Mouse (Mus musculus): Measurements from ENCODE around the gene Clec11a. TPM values are rescaled to one million over a fixed set of nuclear protein-coding genes. Genes with fewer than 3 reads are reported as not detected.
"Not testable (repeated sequence)": the region's sequence is repeated elsewhere in the genome, so short reads cannot be mapped to it uniquely, and the experiment has no call there.

Gene Clec11a
- polyA plus RNA-seq, 1 experiment from 2014 or later, result 6.9 TPM

- ATAC-seq (ENCODE audit: insufficient read depth, low FRiP score, low read depth), result no peak
- H3K27me3 ChIP-seq (replicated peaks), result no peaks in the 10 kb centered on the region
- H3K4me1 ChIP-seq, result peaks cover 18% of the 10 kb centered on the region
- H3K4me3 ChIP-seq (replicated peaks), result peak overlapping the region; percentile 77
- H3K9me3 ChIP-seq, result no peaks in the 10 kb centered on the region
- 80% methylated on average over 14 of the region's 14 CpGs for WGBS
- peak overlapping the region; percentile 94 for H3K9ac ChIP-seq
- peak overlapping the region; percentile 79 for H3K4me2 ChIP-seq
- H3K27ac ChIP-seq, result peak overlapping the region; percentile 95
- H3K36me3 ChIP-seq, result no peaks in the 10 kb centered on the region
These were observed 3.1 kb downstream of the Clec11a start for GRCm38 (mm10) chr7:44303346-44304340.

- H3K4me3 ChIP-seq (replicated peaks); H3K36me3 ChIP-seq; H3K27me3 ChIP-seq (replicated peaks); H3K4me2 ChIP-seq; H3K9ac ChIP-seq; ATAC-seq (ENCODE audit: insufficient read depth, low FRiP score, low read depth); H3K27ac ChIP-seq; H3K4me1 ChIP-seq; H3K9me3 ChIP-seq: not testable (repeated sequence)
- 87% methylated on average over 2 of the region's 2 CpGs for WGBS
These were observed 9.2 kb downstream of the Clec11a start for GRCm38 (mm10) chr7:44297501-44297900.

GRCm38 (mm10) chr7:44291418-44291817 lies 15.3 kb downstream of the Clec11a start:
- Histone ChIP-seq H3K27ac (no peak overlapping the region), H3K4me2 (no peak overlapping the region), H3K9ac (no peak overlapping the region), H3K36me3 (no peaks in the 10 kb centered on the region), H3K9me3 (no peaks in the 10 kb centered on the region), H3K4me3 (replicated peaks) (no peak overlapping the region), H3K4me1 (no peaks in the 10 kb centered on the region), H3K27me3 (replicated peaks) (no peaks in the 10 kb centered on the region)
- ATAC-seq (ENCODE audit: insufficient read depth, low FRiP score, low read depth), result no peak
- 53% methylated on average over 4 of the region's 4 CpGs for WGBS

- no peak for ATAC-seq (ENCODE audit: insufficient read depth, low FRiP score, low read depth)
- Histone ChIP-seq H3K4me2 (no peak overlapping the region), H3K36me3 (no peaks in the 10 kb centered on the region), H3K4me1 (no peaks in the 10 kb centered on the region), H3K9ac (no peak overlapping the region), H3K27ac (no peak overlapping the region), H3K27me3 (replicated peaks) (no peaks in the 10 kb centered on the region), H3K4me3 (replicated peaks) (no peak overlapping the region), H3K9me3 (no peaks in the 10 kb centered on the region)
- 64% methylated on average over 4 of the region's 4 CpGs for WGBS
These were observed 15.7 kb downstream of the Clec11a start for GRCm38 (mm10) chr7:44290986-44291385.

- Histone ChIP-seq H3K4me1 (no peaks in the 10 kb centered on the region), H3K4me3 (replicated peaks) (no peak overlapping the region), H3K36me3 (no peaks in the 10 kb centered on the region), H3K27ac (no peak overlapping the region), H3K4me2 (no peak overlapping the region), H3K27me3 (replicated peaks) (no peaks in the 10 kb centered on the region), H3K9ac (no peak overlapping the region), H3K9me3 (no peaks in the 10 kb centered on the region)
- ATAC-seq (ENCODE audit: insufficient read depth, low FRiP score, low read depth), result no peak
- 55% methylated on average over 7 of the region's 7 CpGs for WGBS
These were observed 18.9 kb downstream of the Clec11a start for GRCm38 (mm10) chr7:44287760-44288159.

GRCm38 (mm10) chr7:44281586-44281985 lies 25.1 kb downstream of the Clec11a start:
- WGBS, result 80% methylated on average over 7 of the region's 7 CpGs
- no peak overlapping the region for H3K4me3 ChIP-seq (replicated peaks)
- H3K27ac ChIP-seq, result no peak overlapping the region
- H3K36me3 ChIP-seq, result no peaks in the 10 kb centered on the region
- H3K27me3 ChIP-seq (replicated peaks), result no peaks in the 10 kb centered on the region
- no peak overlapping the region for H3K4me2 ChIP-seq
- H3K9me3 ChIP-seq, result no peaks in the 10 kb centered on the region
- no peaks in the 10 kb centered on the region for H3K4me1 ChIP-seq
- no peak for ATAC-seq (ENCODE audit: insufficient read depth, low FRiP score, low read depth)
- H3K9ac ChIP-seq, result no peak overlapping the region

GRCm38 (mm10) chr7:44280959-44281358 lies 25.7 kb downstream of the Clec11a start:
- Histone ChIP-seq H3K27ac (no peak overlapping the region), H3K9me3 (no peaks in the 10 kb centered on the region), H3K4me1 (no peaks in the 10 kb centered on the region), H3K9ac (no peak overlapping the region), H3K27me3 (replicated peaks) (no peaks in the 10 kb centered on the region), H3K4me2 (no peak overlapping the region), H3K4me3 (replicated peaks) (no peak overlapping the region), H3K36me3 (no peaks in the 10 kb centered on the region)
- ATAC-seq (ENCODE audit: insufficient read depth, low FRiP score, low read depth), result no peak
- 60% methylated on average over 1 of the region's 1 CpGs for WGBS

GRCm38 (mm10) chr7:44277250-44277622 lies 29.5 kb downstream of the Clec11a start:
- no peak overlapping the region for H3K9ac ChIP-seq
- ATAC-seq (ENCODE audit: insufficient read depth, low FRiP score, low read depth), result no peak
- no peaks in the 10 kb centered on the region for H3K9me3 ChIP-seq
- H3K4me3 ChIP-seq (replicated peaks), result no peak overlapping the region
- H3K27me3 ChIP-seq (replicated peaks), result 0 out of 2 replicates have a peak, but pooled peaks cover 8% of the 10 kb centered on the region
- no peaks in the 10 kb centered on the region for H3K36me3 ChIP-seq
- WGBS, result 44% methylated on average over 2 of the region's 2 CpGs
- no peak overlapping the region for H3K4me2 ChIP-seq
- H3K4me1 ChIP-seq, result no peaks in the 10 kb centered on the region
- no peak overlapping the region for H3K27ac ChIP-seq

- H3K27me3 ChIP-seq (replicated peaks), result 0 out of 2 replicates have a peak, but pooled peaks cover 8% of the 10 kb centered on the region
- no peak overlapping the region for H3K9ac ChIP-seq
- H3K36me3 ChIP-seq, result no peaks in the 10 kb centered on the region
- no peak overlapping the region for H3K27ac ChIP-seq
- no peak overlapping the region for H3K4me3 ChIP-seq (replicated peaks)
- H3K4me1 ChIP-seq, result no peaks in the 10 kb centered on the region
- 63% methylated on average over 10 of the region's 10 CpGs for WGBS
- no peaks in the 10 kb centered on the region for H3K9me3 ChIP-seq
- H3K4me2 ChIP-seq, result no peak overlapping the region
- no peak; the same call in 1 of the 2 replicates for ATAC-seq (ENCODE audit: insufficient read depth, low FRiP score, low read depth)
These were observed 30.0 kb downstream of the Clec11a start for GRCm38 (mm10) chr7:44276461-44277249.

- 75% methylated on average over 3 of the region's 3 CpGs for WGBS
- Histone ChIP-seq H3K4me3 (replicated peaks) (no peak overlapping the region), H3K36me3 (no peaks in the 10 kb centered on the region), H3K4me1 (no peaks in the 10 kb centered on the region), H3K9me3 (no peaks in the 10 kb centered on the region), H3K4me2 (no peak overlapping the region), H3K27ac (no peak overlapping the region), H3K27me3 (replicated peaks) (0 out of 2 replicates have a peak, but pooled peaks cover 8% of the 10 kb centered on the region), H3K9ac (no peak overlapping the region)
- ATAC-seq (ENCODE audit: insufficient read depth, low FRiP score, low read depth), result no peak
These were observed 31.2 kb downstream of the Clec11a start for GRCm38 (mm10) chr7:44275546-44275945.

- ATAC-seq (ENCODE audit: insufficient read depth, low FRiP score, low read depth), result no peak
- Histone ChIP-seq H3K9me3 (no peaks in the 10 kb centered on the region), H3K4me1 (no peaks in the 10 kb centered on the region), H3K4me3 (replicated peaks) (no peak overlapping the region), H3K4me2 (no peak overlapping the region), H3K27me3 (replicated peaks) (0 out of 2 replicates have a peak, but pooled peaks cover 8% of the 10 kb centered on the region), H3K27ac (no peak overlapping the region), H3K9ac (no peak overlapping the region), H3K36me3 (no peaks in the 10 kb centered on the region)
- WGBS, result 28% methylated on average over 11 of the region's 11 CpGs
These were observed 32.6 kb downstream of the Clec11a start for GRCm38 (mm10) chr7:44274096-44274495.

GRCm38 (mm10) chr7:44273446-44273845 lies 33.3 kb downstream of the Clec11a start:
- WGBS, result 72% methylated on average over 7 of the region's 7 CpGs
- Histone ChIP-seq H3K27ac (no peak overlapping the region), H3K4me3 (replicated peaks) (no peak overlapping the region), H3K36me3 (no peaks in the 10 kb centered on the region), H3K9ac (no peak overlapping the region), H3K4me1 (no peaks in the 10 kb centered on the region), H3K4me2 (no peak overlapping the region), H3K9me3 (no peaks in the 10 kb centered on the region), H3K27me3 (replicated peaks) (0 out of 2 replicates have a peak, but pooled peaks cover 8% of the 10 kb centered on the region)
- no peak for ATAC-seq (ENCODE audit: insufficient read depth, low FRiP score, low read depth)
